Mouse (Mus musculus): ENCODE data around the gene Sorcs3. TPM values are rescaled to one million over a fixed set of nuclear protein-coding genes. Genes with fewer than 3 reads are reported as not detected.

Gene Sorcs3
- polyA plus RNA-seq, 1 experiment = not detected

DNA sequence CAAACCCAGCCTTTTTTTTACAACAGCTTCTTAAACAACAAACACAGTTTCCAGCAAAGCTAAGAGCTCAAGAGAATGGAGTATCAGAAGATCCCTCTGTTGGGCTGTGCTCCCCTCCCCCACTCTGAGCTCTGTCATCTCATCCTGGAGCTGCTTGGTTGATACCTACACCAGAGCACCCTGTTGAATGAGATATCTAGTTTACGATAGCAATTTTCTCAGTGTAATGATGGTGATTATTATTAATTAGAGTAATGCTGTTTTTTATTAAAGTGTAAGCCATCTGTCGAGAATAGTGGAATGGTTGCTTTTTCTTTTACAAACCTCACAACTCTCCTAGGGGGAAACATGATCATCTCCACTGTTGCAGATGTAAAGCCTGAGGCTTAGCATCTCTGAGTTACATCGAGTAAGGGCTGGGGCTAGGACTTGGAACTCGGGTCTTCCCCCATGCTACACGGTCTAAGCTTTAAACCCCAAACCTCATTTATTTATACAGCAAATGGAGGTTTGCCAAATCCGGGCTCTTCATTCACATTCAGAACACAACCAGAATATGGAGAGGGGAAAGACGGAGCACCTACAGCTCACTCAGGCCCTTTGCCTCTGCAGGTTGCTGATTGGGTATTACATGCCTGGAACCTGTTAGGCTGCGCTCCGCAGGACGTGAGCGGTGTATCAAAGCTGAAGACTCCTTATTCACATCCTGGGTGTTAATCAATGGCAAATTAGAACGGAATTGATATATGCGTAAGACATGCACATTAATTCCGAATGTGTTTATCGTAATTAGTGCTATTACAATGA, 103.9 kb downstream of the Sorcs3 start:
- Histone ChIP-seq H3K27me3 (replicated peaks) (no peaks in the 10 kb centered on the region), H3K4me1 (no peaks in the 10 kb centered on the region), H3K4me3 (replicated peaks) (no peak overlapping the region), H3K36me3 (replicated peaks; ENCODE audit: low read length) (no peaks in the 10 kb centered on the region), H3K9me3 (peaks cover 13% of the 10 kb centered on the region)
- TF ChIP-seq FLI1 (IDR thresholded peaks at IDR 0.05; ENCODE audit: low read length) = no peak
- TF ChIP-seq GATA1 (IDR thresholded peaks at IDR 0.05; ENCODE audit: borderline replicate concordance, low read length) = no peak

DNA sequence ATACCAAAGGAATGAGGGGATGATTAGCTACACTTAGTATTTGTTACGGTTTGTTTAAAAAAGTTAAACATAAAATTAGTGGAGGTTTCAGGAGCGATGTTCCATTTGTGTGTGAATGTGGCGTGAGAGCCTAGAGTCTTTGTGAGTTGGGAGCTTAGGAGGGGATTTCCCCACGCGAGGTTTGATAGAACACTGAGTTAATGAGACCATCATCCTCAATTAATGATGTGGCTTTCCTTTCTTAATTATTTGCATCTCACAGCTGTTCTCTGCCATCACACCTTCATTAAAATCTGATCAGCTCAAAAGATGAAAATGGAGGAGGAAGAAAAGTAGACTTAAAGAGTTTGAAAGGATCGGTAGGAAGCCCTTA, 104.5 kb downstream of the Sorcs3 start:
- peaks cover 13% of the 10 kb centered on the region for H3K9me3 ChIP-seq
- no peak overlapping the region for H3K4me3 ChIP-seq (replicated peaks)
- no peaks in the 10 kb centered on the region for H3K36me3 ChIP-seq (replicated peaks; ENCODE audit: low read length)
- no peaks in the 10 kb centered on the region for H3K4me1 ChIP-seq
- TF ChIP-seq GATA1 (IDR thresholded peaks at IDR 0.05; ENCODE audit: borderline replicate concordance, low read length) (no peak), FLI1 (IDR thresholded peaks at IDR 0.05; ENCODE audit: low read length) (no peak)
- no peaks in the 10 kb centered on the region for H3K27me3 ChIP-seq (replicated peaks)

DNA sequence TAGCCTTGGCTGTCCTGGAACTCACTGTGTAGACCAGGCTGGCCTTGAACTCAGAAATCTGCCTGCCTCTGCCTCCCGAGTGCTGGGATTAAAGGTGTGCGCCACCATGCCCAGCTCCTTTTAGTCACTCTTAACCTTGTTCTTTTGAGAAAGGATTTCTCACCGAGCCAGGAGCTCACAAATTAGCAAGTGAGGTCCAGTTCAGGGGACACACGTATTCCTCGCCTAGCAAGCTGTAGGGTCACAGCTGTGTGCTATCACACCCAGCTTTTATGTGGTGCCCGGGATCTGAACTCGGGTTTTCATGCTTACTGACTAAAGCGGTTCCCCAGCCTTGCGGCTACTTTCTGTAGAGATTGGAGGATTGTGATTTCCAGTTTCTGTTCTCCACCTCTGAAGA, 108.0 kb downstream of the Sorcs3 start:
- TF ChIP-seq GATA1 (IDR thresholded peaks at IDR 0.05; ENCODE audit: borderline replicate concordance, low read length) (no peak), FLI1 (IDR thresholded peaks at IDR 0.05; ENCODE audit: low read length) (no peak)
- peaks cover 6% of the 10 kb centered on the region; the same call in 1 of the 2 replicates for H3K9me3 ChIP-seq
- H3K4me1 ChIP-seq = no peaks in the 10 kb centered on the region
- no peak overlapping the region for H3K4me3 ChIP-seq (replicated peaks)
- no peaks in the 10 kb centered on the region for H3K27me3 ChIP-seq (replicated peaks)
- no peaks in the 10 kb centered on the region for H3K36me3 ChIP-seq (replicated peaks; ENCODE audit: low read length)

DNA sequence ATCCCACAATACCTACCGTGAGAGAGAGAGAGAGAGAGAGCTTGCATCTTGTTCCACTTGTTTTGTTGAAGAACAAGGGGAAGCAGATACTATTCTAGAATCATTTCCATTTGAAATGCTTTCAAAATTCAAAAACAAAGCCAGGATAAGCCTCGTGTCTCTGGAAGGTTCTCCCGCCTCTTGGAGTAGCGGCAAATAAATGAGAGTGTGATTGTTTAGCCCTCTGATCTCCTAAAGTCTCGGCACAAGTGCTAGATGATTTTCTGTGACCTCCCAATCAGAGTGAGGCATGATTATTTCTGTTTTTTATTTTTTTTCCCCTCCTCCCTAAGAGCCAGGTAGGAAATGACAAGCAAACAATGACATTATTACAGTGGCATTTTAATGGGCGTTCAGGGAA, 121.3 kb downstream of the Sorcs3 start:
- no peak overlapping the region for H3K4me3 ChIP-seq (replicated peaks)
- no peaks in the 10 kb centered on the region for H3K36me3 ChIP-seq (replicated peaks; ENCODE audit: low read length)
- H3K9me3 ChIP-seq = peaks cover 27% of the 10 kb centered on the region
- no peaks in the 10 kb centered on the region for H3K27me3 ChIP-seq (replicated peaks)
- H3K4me1 ChIP-seq = no peaks in the 10 kb centered on the region
- no peak for TF ChIP-seq GATA1 (IDR thresholded peaks at IDR 0.05; ENCODE audit: borderline replicate concordance, low read length)
- TF ChIP-seq FLI1 (IDR thresholded peaks at IDR 0.05; ENCODE audit: low read length) = no peak

DNA sequence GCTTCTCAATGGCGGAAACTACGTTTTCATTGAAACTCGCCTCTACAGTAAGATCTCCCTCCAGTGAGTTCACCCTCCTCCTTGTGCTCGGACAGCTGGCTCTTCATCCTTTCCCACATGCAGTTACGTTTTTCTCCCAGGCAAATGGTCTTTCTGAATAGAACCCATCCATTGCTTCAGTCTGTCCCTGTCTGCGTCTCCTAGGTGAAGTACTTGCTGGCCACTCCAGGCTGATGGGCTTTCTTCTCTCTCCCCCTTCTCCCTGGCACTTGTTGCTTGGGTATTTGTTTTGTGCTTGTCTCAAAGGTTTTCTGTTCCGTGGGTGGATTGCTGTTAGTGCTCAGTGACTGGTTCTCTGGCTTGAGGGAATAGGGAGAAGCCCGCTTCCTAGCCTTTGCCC, 122.3 kb downstream of the Sorcs3 start:
- Histone ChIP-seq H3K36me3 (replicated peaks; ENCODE audit: low read length) (no peaks in the 10 kb centered on the region), H3K4me3 (replicated peaks) (no peak overlapping the region), H3K27me3 (replicated peaks) (no peaks in the 10 kb centered on the region), H3K9me3 (peaks cover 27% of the 10 kb centered on the region), H3K4me1 (no peaks in the 10 kb centered on the region)
- TF ChIP-seq FLI1 (IDR thresholded peaks at IDR 0.05; ENCODE audit: low read length) (no peak), GATA1 (IDR thresholded peaks at IDR 0.05; ENCODE audit: borderline replicate concordance, low read length) (no peak)

DNA sequence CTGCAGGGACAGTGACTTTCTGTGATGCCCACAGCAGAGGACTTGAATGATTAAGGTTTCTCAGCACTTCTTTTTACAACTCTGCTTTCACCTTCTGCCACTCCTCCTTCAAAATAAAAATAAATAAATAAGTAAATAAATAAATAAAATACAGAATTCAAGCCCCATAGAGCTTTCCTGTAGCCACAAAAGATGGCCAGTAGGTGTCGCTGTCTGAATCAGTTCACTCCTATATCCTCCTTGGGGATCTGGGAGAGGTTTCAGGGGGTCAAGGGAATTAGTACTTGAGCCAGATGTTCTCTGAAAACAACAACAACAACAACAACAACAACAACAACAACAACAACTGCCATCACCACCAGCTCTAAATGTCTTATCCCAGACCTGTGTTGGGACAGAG, 125.8 kb downstream of the Sorcs3 start:
- Histone ChIP-seq H3K4me1 (no peaks in the 10 kb centered on the region), H3K4me3 (replicated peaks) (no peak overlapping the region), H3K36me3 (replicated peaks; ENCODE audit: low read length) (no peaks in the 10 kb centered on the region), H3K9me3 (peaks cover 19% of the 10 kb centered on the region), H3K27me3 (replicated peaks) (no peaks in the 10 kb centered on the region)
- TF ChIP-seq GATA1 (IDR thresholded peaks at IDR 0.05; ENCODE audit: borderline replicate concordance, low read length) (no peak), FLI1 (IDR thresholded peaks at IDR 0.05; ENCODE audit: low read length) (no peak)

DNA sequence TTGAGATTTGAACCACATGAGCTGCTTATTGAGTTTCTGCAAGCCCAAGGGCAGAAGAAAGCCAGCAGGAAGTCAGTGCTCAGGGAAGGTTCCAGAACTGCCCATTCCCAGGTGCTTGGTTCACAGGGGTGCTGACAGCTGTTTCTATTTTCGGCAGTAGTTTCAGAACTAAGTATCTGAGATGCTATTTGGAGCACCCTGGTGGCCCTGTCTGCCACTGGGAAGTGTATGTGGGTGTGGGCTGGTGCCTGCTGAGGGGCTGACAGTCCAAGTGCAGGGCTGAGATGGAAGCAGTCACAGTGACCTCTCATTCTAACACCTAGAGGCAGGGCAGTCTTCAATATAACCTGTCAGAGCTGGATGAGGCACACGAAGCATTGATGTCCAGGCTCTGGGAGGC, 127.3 kb downstream of the Sorcs3 start:
- peaks cover 24% of the 10 kb centered on the region for H3K9me3 ChIP-seq
- no peaks in the 10 kb centered on the region for H3K36me3 ChIP-seq (replicated peaks; ENCODE audit: low read length)
- no peaks in the 10 kb centered on the region for H3K27me3 ChIP-seq (replicated peaks)
- TF ChIP-seq GATA1 (IDR thresholded peaks at IDR 0.05; ENCODE audit: borderline replicate concordance, low read length) = no peak
- TF ChIP-seq FLI1 (IDR thresholded peaks at IDR 0.05; ENCODE audit: low read length) = no peak
- H3K4me1 ChIP-seq = no peaks in the 10 kb centered on the region
- H3K4me3 ChIP-seq (replicated peaks) = no peak overlapping the region

DNA sequence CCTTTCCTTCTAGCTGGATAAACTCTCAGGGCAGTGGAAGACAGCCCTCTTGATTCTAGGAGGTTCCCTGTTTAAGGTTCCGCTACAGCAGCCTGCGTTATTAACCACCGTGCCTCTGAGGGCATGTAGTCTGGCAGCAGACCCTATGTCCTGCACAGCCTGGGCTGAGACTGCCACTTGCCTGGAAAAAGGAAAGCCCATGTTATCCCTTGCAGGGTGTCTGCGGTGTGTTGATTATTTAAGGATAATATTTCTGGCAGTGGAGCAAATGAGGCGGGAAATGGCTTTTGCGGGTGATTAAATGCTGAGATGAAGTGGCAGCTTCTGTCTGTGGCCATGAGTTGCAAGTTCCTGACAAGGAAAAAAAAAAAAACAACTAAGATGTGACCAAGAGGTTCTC, 131.6 kb downstream of the Sorcs3 start:
- Histone ChIP-seq H3K36me3 (replicated peaks; ENCODE audit: low read length) (no peaks in the 10 kb centered on the region), H3K9me3 (peaks cover 44% of the 10 kb centered on the region), H3K4me1 (no peaks in the 10 kb centered on the region), H3K27me3 (replicated peaks) (no peaks in the 10 kb centered on the region), H3K4me3 (replicated peaks) (no peak overlapping the region)
- no peak for TF ChIP-seq FLI1 (IDR thresholded peaks at IDR 0.05; ENCODE audit: low read length)

DNA sequence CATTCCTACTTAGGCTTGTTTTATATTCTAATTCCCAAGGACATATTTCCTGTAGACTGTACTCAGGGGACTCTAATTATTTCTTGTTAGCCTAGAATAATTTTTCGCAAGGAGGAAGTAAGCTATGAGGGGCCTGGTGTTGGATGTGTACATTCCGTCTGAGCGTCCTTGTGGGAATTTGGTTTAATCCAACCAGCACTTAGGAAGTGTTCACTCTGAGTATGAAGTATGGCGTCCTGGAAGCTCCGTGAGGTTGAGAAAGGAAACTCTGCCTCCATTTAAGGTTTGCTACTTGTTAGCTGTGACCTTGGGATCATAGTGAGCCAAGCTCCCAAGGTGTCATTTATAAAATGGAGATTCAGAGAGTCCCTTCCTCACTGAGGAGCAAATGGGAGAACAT, 132.3 kb downstream of the Sorcs3 start:
- Histone ChIP-seq H3K9me3 (peaks cover 45% of the 10 kb centered on the region), H3K27me3 (replicated peaks) (no peaks in the 10 kb centered on the region), H3K36me3 (replicated peaks; ENCODE audit: low read length) (no peaks in the 10 kb centered on the region), H3K4me1 (no peaks in the 10 kb centered on the region), H3K4me3 (replicated peaks) (no peak overlapping the region)
- no peak for TF ChIP-seq GATA1 (IDR thresholded peaks at IDR 0.05; ENCODE audit: borderline replicate concordance, low read length)
- no peak for TF ChIP-seq FLI1 (IDR thresholded peaks at IDR 0.05; ENCODE audit: low read length)

DNA sequence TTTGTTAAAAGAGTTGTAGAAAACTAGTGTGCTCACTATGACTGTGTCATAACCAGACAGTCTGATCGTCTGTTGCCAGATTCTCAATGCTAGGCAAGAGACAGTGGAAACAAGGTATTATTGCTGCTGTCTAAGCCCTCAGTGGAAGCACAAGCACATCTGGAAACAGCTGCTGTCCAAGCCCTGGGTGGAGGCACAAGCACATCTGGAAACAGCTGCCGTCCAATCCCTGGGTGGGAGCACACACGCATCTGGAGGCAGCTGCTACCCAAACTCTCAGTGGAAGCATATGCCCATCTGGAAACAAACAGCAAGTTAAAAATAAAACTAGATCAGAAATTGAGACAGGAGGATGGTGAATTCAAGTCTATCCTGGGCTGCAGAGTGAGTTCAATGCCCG, 136.9 kb downstream of the Sorcs3 start:
- Histone ChIP-seq H3K9me3 (peaks cover 52% of the 10 kb centered on the region), H3K4me1 (no peaks in the 10 kb centered on the region), H3K27me3 (replicated peaks) (no peaks in the 10 kb centered on the region), H3K36me3 (replicated peaks; ENCODE audit: low read length) (no peaks in the 10 kb centered on the region), H3K4me3 (replicated peaks) (no peak overlapping the region)
- no peak for TF ChIP-seq GATA1 (IDR thresholded peaks at IDR 0.05; ENCODE audit: borderline replicate concordance, low read length)
- TF ChIP-seq FLI1 (IDR thresholded peaks at IDR 0.05; ENCODE audit: low read length) = no peak
